Mouse (Mus musculus) embryonic stem cell, embryonic (primary cell): Measurements from ENCODE around the gene Gbx1.

Experiments used
- CTCF ChIA-PET, 4 experiments: fragments of 300-600 bp in 2 of 4; fragments of 350-600 bp in 2 of 4; sonication (Branson Sonifier 250); formaldehyde crosslinking; loops; one replicate each; lab custom pipeline; 2022; ENCODE audit warnings: inconsistent platforms in 2 of 4; lab: Charles Lee
- POLR2A ChIA-PET, 4 experiments: fragments of 300-600 bp in 2 of 4; fragments of 350-600 bp in 2 of 4; sonication (Branson Sonifier 250); formaldehyde crosslinking; loops; one replicate each; lab custom pipeline; 2022; ENCODE audit warnings: antibody characterized with exemption in 4 of 4, inconsistent platforms in 1 of 4; lab: Charles Lee

The Gbx1 gene

DNA sequence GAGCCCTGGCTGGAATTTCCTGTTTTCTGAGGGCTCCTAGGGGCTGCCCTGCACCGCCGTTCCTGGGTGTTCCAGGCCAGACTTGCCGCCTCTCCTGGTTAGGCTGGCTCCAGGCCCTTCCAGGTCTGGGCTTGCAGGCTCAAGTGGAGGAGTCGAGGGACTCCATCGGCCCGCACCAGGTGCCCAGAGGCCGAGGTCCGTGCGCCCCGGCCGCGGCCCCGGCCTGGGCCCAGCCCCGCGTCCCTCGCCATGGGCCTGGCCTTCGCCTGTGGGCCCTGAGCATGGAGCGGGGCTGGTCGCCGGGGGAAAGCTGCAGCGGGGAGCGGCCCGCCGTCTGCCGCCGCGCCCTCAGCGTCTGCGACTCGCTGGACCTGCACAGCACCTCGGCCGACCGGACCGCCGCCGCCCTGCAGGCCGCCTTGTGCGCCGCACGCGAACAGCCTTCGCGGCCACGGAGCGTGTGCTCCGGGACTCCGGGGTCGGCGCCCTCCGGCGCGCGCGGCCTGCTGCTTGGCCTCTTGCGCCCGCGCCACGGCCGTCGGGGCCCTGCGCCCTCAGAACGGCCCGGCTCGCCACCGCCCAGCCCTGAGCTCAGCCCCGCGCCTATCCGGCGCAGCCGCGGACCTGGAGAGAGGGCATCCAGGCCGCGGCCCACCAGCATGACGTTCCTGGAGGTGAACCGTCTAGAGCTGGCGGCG is 52.8 kb downstream of the Gbx1 start:
- ChIA-PET CTCF (interaction anchor here (0.6 to 4.9 kb wide), 16 partner anchors 8 to 754 kb away, joined by 3 to 41 read pairs (median 6); partner anchors contain the start of gene Fastk (in 1 of the 4)), POLR2A (interaction anchor here (0.6 to 2.4 kb wide), 28 partner anchors 9 to 1194 kb away, joined by 3 to 10 read pairs (median 4); partner anchors contain the start of genes Cdk5 (in 2 of the 4), Fastk (in 2 of the 4), Slc4a2 (in 2 of the 4) and Tmub1 (in 2 of the 4))

DNA sequence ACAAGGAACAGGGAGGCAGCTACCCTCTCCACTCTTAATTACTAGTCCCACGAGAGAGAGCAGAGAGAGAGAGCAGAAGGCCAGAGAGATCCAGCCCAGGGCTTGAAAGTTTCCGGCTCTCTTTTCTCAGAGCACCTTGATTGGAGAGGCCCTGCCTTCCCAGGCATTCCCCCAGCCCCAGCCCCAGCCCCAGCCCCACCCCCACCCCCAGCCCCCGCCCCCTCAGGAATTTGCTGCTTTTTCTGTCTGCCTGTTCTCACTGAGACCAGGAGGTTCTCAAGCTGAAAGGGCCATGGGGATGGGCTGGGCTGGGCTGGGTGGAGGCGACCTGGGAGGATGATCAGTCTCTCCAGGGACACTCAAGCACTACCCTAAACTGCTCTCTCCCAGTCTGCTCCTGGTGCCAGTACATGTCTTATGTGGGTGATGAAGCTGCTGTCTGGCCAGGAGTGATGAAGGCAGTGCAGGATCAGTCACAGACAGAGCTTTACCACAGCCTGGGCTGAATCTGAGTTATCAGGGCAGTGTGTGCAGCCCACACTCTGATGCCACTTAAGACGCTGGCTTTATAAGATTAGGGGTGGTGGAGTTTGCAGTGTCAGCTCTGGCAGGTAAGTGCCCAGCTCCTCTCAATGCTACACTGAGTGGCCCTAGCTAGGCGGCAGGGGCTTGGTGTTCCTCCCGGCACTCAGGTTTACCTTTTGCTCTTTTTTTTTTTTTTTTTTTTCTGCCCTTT is 54.0 kb downstream of the Gbx1 start:
- ChIA-PET CTCF (interaction anchor here (0.6 to 4.9 kb wide), 34 partner anchors 8 to 537 kb away, joined by 3 to 41 read pairs (median 4); partner anchors contain the start of gene Abcb8 (in 1 of the 4)), POLR2A (interaction anchor here (0.6 to 2.4 kb wide), 33 partner anchors 9 to 279 kb away, joined by 3 to 13 read pairs (median 4); partner anchors contain the start of genes Fastk (in 2 of the 4), Tmub1 (in 2 of the 4), Abcb8 (in 1 of the 4) and Asic3 (in 1 of the 4))

DNA sequence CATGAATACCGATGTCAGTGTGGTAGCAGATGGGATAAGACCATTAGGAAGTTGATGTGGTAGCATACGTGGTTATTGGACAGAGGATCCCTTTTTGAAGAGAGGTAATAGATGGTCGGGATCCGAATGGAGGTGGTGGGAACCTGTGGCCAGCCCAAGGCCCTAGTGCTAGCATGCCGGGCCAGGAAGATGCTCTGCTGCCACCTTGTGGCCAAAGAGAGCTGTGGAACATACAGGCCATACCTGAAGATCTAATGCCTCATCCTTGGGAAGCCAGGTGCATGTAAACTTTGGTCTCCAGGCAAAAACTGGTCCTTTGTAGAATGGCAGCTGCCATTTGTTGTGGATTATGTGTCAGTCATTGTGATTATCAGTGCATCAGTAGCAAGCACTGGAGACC is 56.4 kb downstream of the Gbx1 start:
- ChIA-PET CTCF (interaction anchor here (0.5 to 1.7 kb wide), 53 partner anchors 9 to 1009 kb away, joined by 3 to 14 read pairs (median 4); partner anchors contain the start of genes Abcb8 (in 3 of the 4), Agap3 (in 1 of the 4), Cdk5 (in 1 of the 4) and Fastk (in 1 of the 4)), POLR2A (interaction anchor here in 2 of 4 experiments (0.7 to 1.1 kb wide), 7 partner anchors 13 to 383 kb away, joined by 3 to 4 read pairs (median 3); partner anchors contain the start of gene Fastk (in 1 of the 2))

DNA sequence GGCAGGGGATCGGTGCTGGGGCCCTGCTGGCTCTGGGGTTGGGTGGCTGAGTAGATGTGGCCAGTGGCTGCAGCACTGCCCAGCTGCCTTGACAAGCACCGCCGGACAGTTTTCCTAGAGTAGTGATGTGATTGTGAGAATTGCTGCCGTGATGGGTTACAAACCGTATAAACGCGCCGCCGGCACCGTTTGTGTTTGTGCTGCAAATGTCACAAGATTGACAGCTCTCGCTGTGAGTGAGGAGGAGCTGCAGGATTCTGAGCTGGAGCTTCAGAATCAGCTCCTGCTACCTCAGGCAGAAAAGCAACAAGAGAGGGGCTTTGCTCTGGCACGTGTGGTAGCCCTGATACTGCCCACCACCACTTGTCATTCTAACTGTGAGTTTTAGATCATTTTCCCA is 60.2 kb downstream of the Gbx1 start:
- ChIA-PET CTCF (interaction anchor here in 3 of 4 experiments (0.9 to 1.3 kb wide), 4 partner anchors 8 to 50 kb away, joined by 3 read pairs; no protein-coding TSS in a partner anchor), POLR2A (interaction anchor here in 3 of 4 experiments (0.6 to 1.7 kb wide), 6 partner anchors 9 to 51 kb away, joined by 3 to 6 read pairs (median 4); partner anchors contain the start of gene Fastk (in 1 of the 3))

DNA sequence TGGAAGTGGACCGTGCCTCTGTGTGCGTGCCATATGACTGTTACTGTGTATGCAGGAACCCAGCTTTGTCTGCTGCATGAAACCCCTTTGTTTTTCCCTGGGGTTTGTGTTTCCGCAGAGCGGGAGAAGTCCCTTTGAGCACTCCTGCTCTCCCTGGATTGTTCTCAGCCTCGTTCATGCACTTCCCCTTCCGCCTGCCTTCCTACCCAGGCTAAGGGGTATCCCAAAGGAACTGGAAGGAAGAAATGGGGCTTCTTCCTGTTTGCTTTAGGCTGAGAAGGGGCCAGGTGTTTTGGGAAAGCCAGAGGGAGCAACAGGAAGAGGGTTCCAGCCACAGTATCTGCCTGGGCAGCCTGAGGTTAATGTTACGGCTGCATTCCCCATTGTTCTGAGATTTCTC is 71.4 kb downstream of the Gbx1 start:
- ChIA-PET POLR2A (interaction anchor here in 3 of 4 experiments (0.6 to 2.5 kb wide), 7 partner anchors 10 to 1073 kb away, joined by 3 to 9 read pairs (median 6); partner anchors contain the start of gene Fastk (in 2 of the 3)), CTCF (interaction anchor here in 1 of 4 experiments (0.6 kb wide), 1 partner anchor 180 kb away, joined by 3 read pairs; no protein-coding TSS in a partner anchor)

DNA sequence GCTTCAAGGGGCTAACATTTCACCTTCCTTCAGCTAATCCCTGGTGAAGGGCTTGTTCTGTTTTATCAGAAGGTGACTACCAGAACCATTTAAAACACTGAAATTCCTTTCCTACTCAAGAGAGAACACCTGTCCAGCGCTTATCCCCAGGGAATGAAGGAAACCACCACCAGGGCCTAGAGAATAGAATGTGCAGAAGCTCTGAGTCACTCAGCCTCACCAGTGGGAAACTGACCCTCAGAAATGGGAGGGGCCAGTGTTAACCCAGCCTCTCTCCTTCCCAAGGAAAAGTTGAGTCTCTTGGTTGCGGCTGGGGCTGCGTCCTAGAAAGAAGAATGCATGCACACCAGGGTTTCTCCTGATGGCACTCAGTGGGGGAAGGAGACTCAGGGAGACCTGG is 71.9 kb downstream of the Gbx1 start:
- CTCF ChIA-PET: interaction anchor here in 1 of 4 experiments (0.6 kb wide), 1 partner anchor 179 kb away, joined by 3 read pairs; no protein-coding TSS in a partner anchor
- POLR2A ChIA-PET: interaction anchor here in 3 of 4 experiments (0.6 to 2.5 kb wide), 11 partner anchors 10 to 1318 kb away, joined by 3 to 9 read pairs (median 4); partner anchors contain the start of genes Fastk (in 2 of the 3) and Abcf2 (in 1 of the 3)

DNA sequence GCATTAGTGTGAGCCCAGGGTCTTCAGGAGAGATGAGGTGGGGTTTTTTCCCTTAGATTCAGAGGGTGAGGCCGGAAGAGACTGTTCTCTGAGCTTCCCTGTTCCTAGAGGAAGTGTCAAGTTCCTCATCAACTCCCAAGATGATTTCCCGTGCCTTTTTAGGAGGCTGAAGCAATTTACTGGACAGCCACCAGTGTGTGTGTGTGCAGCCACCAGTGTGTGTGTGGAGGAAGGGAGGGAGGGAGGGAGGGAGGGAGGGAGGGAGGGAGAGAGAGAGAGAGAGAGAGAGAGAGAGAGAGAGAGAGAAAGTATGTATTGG is 73.1 kb downstream of the Gbx1 start:
- POLR2A ChIA-PET: interaction anchor here in 2 of 4 experiments (1.2 to 2.5 kb wide), 3 partner anchors 8 to 15 kb away, joined by 3 to 9 read pairs (median 3); partner anchors contain the start of gene Fastk (in 2 of the 2)
- CTCF ChIA-PET: interaction anchor here in 1 of 4 experiments (1.3 to 3.2 kb wide), 2 partner anchors 17 to 59 kb away, joined by 4 to 22 read pairs; partner anchors contain the start of gene Abcb8

DNA sequence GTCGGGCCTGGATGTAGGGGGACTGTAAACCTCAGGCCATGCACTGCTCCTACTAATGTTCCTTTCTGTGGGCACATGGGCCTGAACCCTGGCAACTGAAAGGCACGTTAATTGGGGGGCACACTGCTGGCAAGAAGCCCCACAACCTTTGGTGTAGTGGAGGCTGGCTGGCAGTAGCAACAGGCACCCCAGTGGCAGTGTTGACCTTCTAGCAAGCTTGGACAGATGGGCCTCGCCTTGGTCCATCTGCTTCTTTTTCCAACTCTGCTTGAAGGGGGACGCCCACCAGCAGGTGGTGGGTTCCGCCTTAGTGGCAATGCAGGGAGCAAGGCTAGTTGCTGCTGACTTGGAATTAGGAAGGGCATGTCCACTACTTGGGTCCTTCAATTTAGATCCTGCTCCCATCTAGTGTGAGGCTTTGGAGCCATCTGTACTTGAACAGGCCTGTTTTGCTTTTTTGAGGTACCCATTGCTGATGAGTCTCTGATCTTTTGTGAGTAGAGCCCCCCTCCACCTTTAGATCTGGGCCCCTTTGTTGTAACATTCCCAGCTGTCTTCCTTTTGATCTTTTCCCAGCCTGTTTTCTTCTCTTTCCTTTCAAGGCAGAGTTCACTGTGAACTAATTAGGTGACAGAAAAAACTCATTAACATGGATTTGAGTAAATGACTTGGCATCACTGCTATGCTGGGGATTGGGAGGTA is 73.6 kb downstream of the Gbx1 start:
- POLR2A ChIA-PET: interaction anchor here in 3 of 4 experiments (1.0 to 2.5 kb wide), 10 partner anchors 8 to 46 kb away, joined by 3 to 9 read pairs (median 3); partner anchors contain the start of gene Fastk (in 3 of the 3)
- CTCF ChIA-PET: interaction anchor here in 2 of 4 experiments (0.6 to 3.2 kb wide), 6 partner anchors 17 to 297 kb away, joined by 3 to 22 read pairs (median 4); partner anchors contain the start of gene Abcb8 (in 1 of the 2)
